Mouse (Mus musculus) kidney, postnatal 0 days (tissue): ENCODE results near the gene Sulf2. TPM values are rescaled to one million over a fixed set of nuclear protein-coding genes. Genes with fewer than 3 reads are reported as not detected.

ENCODE experiments used
- ATAC-seq: fragments of 200-750 bp; cut with Nextera tagmentation; replicated peaks from 2 replicates; pipeline ENCODE4 v1.8.0; 2017; ENCODE audit warnings: low read depth, moderate number of reproducible peaks, moderate TSS enrichment, moderate library complexity; ENCODE audit not compliant: low FRiP score
- DNase-seq: peaks from one replicate; pipeline ENCODE4 v3.0.0-alpha.2; 2016; ENCODE audit warnings: low spot score
- H3K27ac ChIP-seq: fragments of 300-500 bp; sonication (generic); 2 replicates; pipeline ENCODE4 v1.5.1; 2014; ENCODE audit warnings: mild to moderate bottlenecking
- H3K27me3 ChIP-seq: fragments of 300-500 bp; sonication (generic); 2 replicates; pipeline ENCODE4 v1.6.1; 2014; ENCODE audit warnings: low read length, mixed read lengths; ENCODE audit not compliant: insufficient read depth
- H3K36me3 ChIP-seq: fragments of 300-500 bp; sonication (generic); 2 replicates; pipeline ENCODE4 v1.6.1; 2014; ENCODE audit warnings: low read length, mixed read lengths; ENCODE audit not compliant: insufficient read depth
- H3K4me1 ChIP-seq: fragments of 300-500 bp; sonication (generic); replicated peaks from 2 replicates; pipeline ENCODE4 v1.6.1; 2014; ENCODE audit warnings: antibody characterized with exemption, low read length, mixed read lengths; ENCODE audit not compliant: insufficient read depth
- H3K4me2 ChIP-seq: fragments of 300-500 bp; sonication (generic); 2 replicates; pipeline ENCODE4 v1.6.1; 2014; ENCODE audit warnings: mild to moderate bottlenecking, low read length, moderate library complexity, mixed read lengths
- H3K4me3 ChIP-seq: fragments of 300-500 bp; sonication (generic); replicated peaks from 2 replicates; pipeline ENCODE4 v1.5.1; 2014; ENCODE audit warnings: low read depth, low read length
- H3K9ac ChIP-seq: fragments of 300-500 bp; sonication (generic); 2 replicates; pipeline ENCODE4 v1.6.1; 2014; ENCODE audit warnings: low read depth, low read length
- H3K9me3 ChIP-seq: fragments of 300-500 bp; sonication (generic); replicated peaks from 2 replicates; pipeline ENCODE4 v1.6.1; 2016; ENCODE audit warnings: low read length, inconsistent platforms, mixed read lengths
- CTCF ChIP-seq: IDR thresholded peaks from 2 replicates; pipeline ENCODE4 v1.5.1; 2016; ENCODE audit warnings: antibody characterized with exemption, low read depth, mild to moderate bottlenecking, moderate library complexity
- WGBS: fragments of 180-500 bp; shearing (Covaris S2); extraction: QIAGEN DNeasy Blood & Tissue Kit; methylation state at CpG from one replicate; pipeline ENCODE4 v1.1.7; 2014; 5-methylcytosine and 5-hydroxymethylcytosine counted together
- polyA plus RNA-seq: library from polyadenylated mRNA; unstranded; fragments of >200 nt; fragmentation: Nextera tagmentation; extraction: Ambion mirVana; gene quantifications from 2 replicates; pipeline ENCODE4 v1.2.1, GENCODE M21; 2015

The Sulf2 gene
- polyA plus RNA-seq, 1 experiment from 2014 or later, result 45.1 TPM

GRCm38 (mm10) chr2:166167387-166167786 is 11.9 kb upstream of the Sulf2 start:
- Histone ChIP-seq H3K9ac (no peak overlapping the region), H3K27me3 (no peaks in the 10 kb centered on the region), H3K4me1 (peaks cover 4% of the 10 kb centered on the region; the same call in 1 of the 2 replicates), H3K4me2 (no peak overlapping the region), H3K9me3 (no peaks in the 10 kb centered on the region), H3K36me3 (no peaks in the 10 kb centered on the region), H3K4me3 (no peak overlapping the region), H3K27ac (no peak overlapping the region)
- TF ChIP-seq CTCF, result no peak
- ATAC-seq (no peak), DNase-seq (no peak)
- WGBS, result 86% methylated on average over 2 of the region's 2 CpGs

DNA sequence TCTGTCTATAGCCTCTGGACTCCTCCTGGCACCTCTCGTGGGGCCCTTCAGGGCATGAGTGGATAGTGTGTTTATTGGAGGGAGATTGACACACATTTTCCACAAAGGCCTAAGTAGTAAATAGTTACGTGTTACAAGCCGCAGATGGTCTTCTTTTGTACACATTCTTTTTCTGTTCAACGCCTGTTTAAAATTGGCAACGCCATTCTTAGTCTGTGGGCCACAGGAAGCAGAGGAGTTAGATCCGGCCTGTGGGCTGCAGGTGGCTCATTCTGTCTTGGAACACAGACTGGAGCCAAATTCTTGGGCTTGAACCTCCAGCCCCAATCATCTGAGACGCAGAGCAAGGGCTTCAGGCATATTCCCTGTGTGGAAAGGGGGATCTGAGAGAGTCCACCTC is 9.9 kb upstream of the Sulf2 start:
- Histone ChIP-seq H3K36me3 (no peaks in the 10 kb centered on the region), H3K27me3 (no peaks in the 10 kb centered on the region), H3K27ac (no peak overlapping the region), H3K4me3 (no peak overlapping the region), H3K4me1 (peaks cover 3% of the 10 kb centered on the region; the same call in 1 of the 2 replicates), H3K9me3 (no peaks in the 10 kb centered on the region), H3K9ac (no peak overlapping the region), H3K4me2 (no peak overlapping the region)
- TF ChIP-seq CTCF, result no peak
- no peak for ATAC-seq
- 78% methylated on average over 7 of the region's 7 CpGs for WGBS
- DNase-seq, result no peak

DNA sequence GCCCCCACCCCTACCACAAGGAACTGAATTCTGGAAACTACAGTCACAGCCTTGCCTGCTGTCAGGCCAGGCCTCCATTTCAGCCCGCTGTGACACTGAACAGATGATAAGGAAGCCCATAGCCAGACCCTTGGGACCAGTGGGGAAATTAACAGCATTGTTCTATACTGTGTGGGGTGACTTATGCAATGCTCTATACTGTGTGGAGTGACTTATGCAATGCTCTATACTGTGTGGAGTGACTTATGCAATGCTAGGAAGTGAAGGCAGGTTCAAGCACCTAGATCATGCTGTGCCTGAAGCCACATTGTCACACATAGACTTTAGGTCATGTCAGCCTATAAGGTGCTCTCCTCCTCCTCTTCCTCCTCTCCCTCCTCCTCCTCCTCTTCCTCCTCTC is 9.1 kb upstream of the Sulf2 start:
- Histone ChIP-seq H3K27me3 (no peaks in the 10 kb centered on the region), H3K9ac (no peak overlapping the region), H3K9me3 (no peaks in the 10 kb centered on the region), H3K4me3 (no peak overlapping the region), H3K4me1 (no peaks in the 10 kb centered on the region; the same call in 1 of the 2 replicates), H3K4me2 (no peak overlapping the region), H3K36me3 (no peaks in the 10 kb centered on the region), H3K27ac (no peak overlapping the region)
- 97% methylated on average over 1 of the region's 1 CpGs for WGBS
- ATAC-seq, result no peak
- no peak for DNase-seq
- no peak for TF ChIP-seq CTCF

GRCm38 (mm10) chr2:166163917-166164316 is 8.5 kb upstream of the Sulf2 start:
- no peaks in the 10 kb centered on the region for H3K9me3 ChIP-seq
- H3K36me3 ChIP-seq, result no peaks in the 10 kb centered on the region
- no peak overlapping the region for H3K9ac ChIP-seq
- H3K4me3 ChIP-seq, result no peak overlapping the region
- H3K27me3 ChIP-seq, result no peaks in the 10 kb centered on the region
- H3K4me1 ChIP-seq, result no peaks in the 10 kb centered on the region; the same call in 1 of the 2 replicates
- H3K27ac ChIP-seq, result no peak overlapping the region
- DNase-seq (no peak), ATAC-seq (no peak)
- WGBS, result 84% methylated on average over 6 of the region's 6 CpGs
- H3K4me2 ChIP-seq, result no peak overlapping the region
- no peak for TF ChIP-seq CTCF

DNA sequence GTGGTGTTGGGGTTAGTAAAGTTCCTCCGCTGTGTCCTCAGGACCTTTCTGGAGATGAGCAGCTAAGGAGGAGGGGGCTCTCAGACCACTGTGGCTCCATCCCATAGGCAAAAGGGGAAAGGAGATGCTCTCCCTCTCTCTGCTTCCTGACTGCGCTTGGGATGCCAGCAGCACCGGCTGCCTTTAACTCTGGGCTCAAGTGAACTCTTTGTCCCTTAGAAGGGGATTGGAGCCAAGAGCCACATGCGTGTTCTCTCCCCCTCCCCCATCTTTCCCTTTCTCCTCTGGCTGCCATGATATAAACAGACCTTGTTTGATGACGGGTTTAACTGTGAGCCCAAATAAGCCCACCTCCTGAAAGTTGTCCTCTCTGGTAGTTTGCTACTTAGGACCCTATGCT is 7.8 kb upstream of the Sulf2 start:
- Histone ChIP-seq H3K36me3 (no peaks in the 10 kb centered on the region), H3K9ac (no peak overlapping the region), H3K27ac (no peak overlapping the region), H3K4me3 (no peak overlapping the region), H3K27me3 (no peaks in the 10 kb centered on the region), H3K9me3 (no peaks in the 10 kb centered on the region), H3K4me1 (no peaks in the 10 kb centered on the region), H3K4me2 (no peak overlapping the region)
- WGBS, result 70% methylated on average over 5 of the region's 5 CpGs
- ATAC-seq, result no peak
- no peak for DNase-seq
- no peak for TF ChIP-seq CTCF

GRCm38 (mm10) chr2:166162160-166162559 is 6.7 kb upstream of the Sulf2 start:
- ATAC-seq (no peak), DNase-seq (no peak)
- no peak for TF ChIP-seq CTCF
- Histone ChIP-seq H3K36me3 (no peaks in the 10 kb centered on the region), H3K9ac (no peak overlapping the region), H3K4me3 (no peak overlapping the region), H3K4me2 (no peak overlapping the region), H3K9me3 (no peaks in the 10 kb centered on the region), H3K27ac (no peak overlapping the region), H3K27me3 (no peaks in the 10 kb centered on the region), H3K4me1 (no peaks in the 10 kb centered on the region)
- WGBS, result 61% methylated on average over 5 of the region's 5 CpGs

GRCm38 (mm10) chr2:166159276-166159675 is 3.8 kb upstream of the Sulf2 start:
- H3K9me3 ChIP-seq, result no peaks in the 10 kb centered on the region
- H3K4me2 ChIP-seq, result no peak overlapping the region
- H3K36me3 ChIP-seq, result no peaks in the 10 kb centered on the region
- no peak for TF ChIP-seq CTCF
- H3K4me1 ChIP-seq, result 0 out of 2 replicates have a peak, but pooled peaks cover 3% of the 10 kb centered on the region
- DNase-seq (no peak), ATAC-seq (no peak)
- no peak overlapping the region for H3K27ac ChIP-seq
- no peak overlapping the region for H3K9ac ChIP-seq
- no peaks in the 10 kb centered on the region for H3K27me3 ChIP-seq
- 92% methylated on average over 7 of the region's 7 CpGs for WGBS
- no peak overlapping the region for H3K4me3 ChIP-seq
